ENCODE assay signal across 8 mouse cellular contexts in genomic region chr2:178327466-178328040, GRCm38 (mm10).
DNase-seq lines count a peak whose midpoint lies in the region; ATAC-seq lines count a peak whose summit lies in the region.

No protein-coding gene starts in this region.

- H3K4me2 ChIP-seq in intestine, embryonic 16.5 days (ENCODE audit: low read depth, low read length), result peak overlapping the region; percentile 14; the same call in 1 of the 2 replicates
- H3K4me2 ChIP-seq in stomach, embryonic 15.5 days, result peak overlapping the region; percentile 19; the same call in 1 of the 2 replicates

- H3K27ac ChIP-seq in intestine, embryonic 16.5 days (ENCODE audit: low read length), result no peak overlapping the region
- H3K27ac ChIP-seq in stomach, embryonic 15.5 days, result no peak overlapping the region

- H3K4me3 ChIP-seq in intestine, embryonic 16.5 days (ENCODE audit: low read length), result no peak overlapping the region
- H3K4me3 ChIP-seq in stomach, embryonic 15.5 days (replicated peaks), result no peak overlapping the region

- no peaks in the 10 kb centered on the region for H3K9me3 ChIP-seq in intestine, embryonic 16.5 days (ENCODE audit: control insufficient read depth, low read length)
- no peaks in the 10 kb centered on the region for H3K9me3 ChIP-seq in stomach, embryonic 15.5 days

- WGBS in intestine, embryonic 16.5 days, result 12% methylated on average over 12 of the region's 12 CpGs
- 6% methylated on average over 12 of the region's 12 CpGs for WGBS in stomach, embryonic 15.5 days

- peak; percentile 11 for DNase-seq in ovary, adult 18-20 months (ENCODE audit: low spot score)
- no peak for DNase-seq in ovary, postnatal 14 days (ENCODE audit: low spot score)
- DNase-seq in embryo, embryonic 11.5 days (ENCODE audit: low read depth, low spot score), result peak; percentile 49
- DNase-seq in heart, adult 11 months, result peak; percentile 97
- peak; percentile 88 to 89 for DNase-seq in left cerebral cortex, postnatal 14 days (ENCODE audit: low spot score in 2 of 2)

- H3K36me3 ChIP-seq in intestine, embryonic 16.5 days (ENCODE audit: control insufficient read depth, insufficient read depth, low read length), result no peaks in the 10 kb centered on the region
- no peaks in the 10 kb centered on the region for H3K36me3 ChIP-seq in stomach, embryonic 15.5 days

- peaks cover 7% of the 10 kb centered on the region; the same call in 1 of the 2 replicates for H3K4me1 ChIP-seq in intestine, embryonic 16.5 days (ENCODE audit: control insufficient read depth, insufficient read depth, low read length)
- peaks cover 5% of the 10 kb centered on the region; the same call in 1 of the 2 replicates for H3K4me1 ChIP-seq in stomach, embryonic 15.5 days

- peak; percentile 98 for ATAC-seq in intestine, embryonic 16.5 days
- peak; percentile 75 for ATAC-seq in megakaryocyte progenitor cell, adult 5-6 weeks (replicated peaks; ENCODE audit: poor library complexity)
- peak; percentile 79; the same call in 1 of the 2 replicates for ATAC-seq in stomach, embryonic 15.5 days (ENCODE audit: insufficient read depth, low FRiP score, low read depth)

- H3K27me3 ChIP-seq in intestine, embryonic 16.5 days (replicated peaks; ENCODE audit: control insufficient read depth, insufficient read depth, low read length), result no peaks in the 10 kb centered on the region
- no peaks in the 10 kb centered on the region for H3K27me3 ChIP-seq in stomach, embryonic 15.5 days (replicated peaks)

- no peak overlapping the region for H3K9ac ChIP-seq in intestine, embryonic 16.5 days (ENCODE audit: low read depth, low read length)
- H3K9ac ChIP-seq in stomach, embryonic 15.5 days, result no peak overlapping the region

- intact Hi-C loops in left cerebral cortex, postnatal 14 days (cut with DNase I), result loop anchor here (2.0 kb wide), 1 partner anchor 19 kb away; no protein-coding TSS in a partner anchor
